Mouse (Mus musculus) heart, embryonic 13.5 days (tissue): ENCODE measurements at regions not wholly inside any gene's neighbourhood (a gene's known extent, or its start where the extent isn't known, plus 50 kb on each side); places are given as distances from the start of the nearest gene placed in this dataset.

Source experiments
- ATAC-seq: fragments of 200-750 bp; cut with Nextera tagmentation; 2 replicates; pipeline ENCODE4 v1.8.0; 2017; ENCODE audit warnings: moderate TSS enrichment; ENCODE audit not compliant: insufficient number of reproducible peaks, low FRiP score, low TSS enrichment; ENCODE audit errors: extremely low read depth
- H3K27ac ChIP-seq: fragments of 300-500 bp; sonication (generic); replicated peaks from 2 replicates; pipeline ENCODE4 v1.5.1; 2015; ENCODE audit warnings: moderate library complexity, mild to moderate bottlenecking, inconsistent platforms
- H3K27me3 ChIP-seq: fragments of 300-500 bp; sonication (generic); replicated peaks from 2 replicates; pipeline ENCODE4 v1.6.1; 2015; ENCODE audit warnings: mild to moderate bottlenecking, inconsistent platforms
- H3K36me3 ChIP-seq: fragments of 300-500 bp; sonication (generic); 2 replicates; pipeline ENCODE4 v1.6.1; 2015; ENCODE audit warnings: mild to moderate bottlenecking, inconsistent platforms
- H3K4me1 ChIP-seq: fragments of 300-500 bp; sonication (generic); 2 replicates; pipeline ENCODE4 v1.6.1; 2015; ENCODE audit warnings: inconsistent platforms
- H3K4me2 ChIP-seq: fragments of 300-500 bp; sonication (generic); 2 replicates; pipeline ENCODE4 v1.6.1; 2015; ENCODE audit warnings: inconsistent platforms, mild to moderate bottlenecking, moderate library complexity
- H3K4me3 ChIP-seq: fragments of 300-500 bp; sonication (generic); 2 replicates; pipeline ENCODE4 v1.5.1; 2015; ENCODE audit warnings: moderate library complexity, mild to moderate bottlenecking, inconsistent platforms
- H3K9ac ChIP-seq: fragments of 300-500 bp; sonication (generic); 2 replicates; pipeline ENCODE4 v1.6.1; 2015; ENCODE audit warnings: inconsistent platforms, mild to moderate bottlenecking, moderate library complexity
- H3K9me3 ChIP-seq: fragments of 300-500 bp; sonication (generic); 2 replicates; pipeline ENCODE4 v1.6.1; 2016; ENCODE audit warnings: inconsistent platforms
- whole genome bisulfite sequencing: fragments of 180-500 bp; shearing (Covaris S2); methylation state at CpG from one replicate; pipeline ENCODE4 v1.1.7; 2015; ENCODE audit warnings: mixed read lengths; 5-methylcytosine and 5-hydroxymethylcytosine counted together

DNA sequence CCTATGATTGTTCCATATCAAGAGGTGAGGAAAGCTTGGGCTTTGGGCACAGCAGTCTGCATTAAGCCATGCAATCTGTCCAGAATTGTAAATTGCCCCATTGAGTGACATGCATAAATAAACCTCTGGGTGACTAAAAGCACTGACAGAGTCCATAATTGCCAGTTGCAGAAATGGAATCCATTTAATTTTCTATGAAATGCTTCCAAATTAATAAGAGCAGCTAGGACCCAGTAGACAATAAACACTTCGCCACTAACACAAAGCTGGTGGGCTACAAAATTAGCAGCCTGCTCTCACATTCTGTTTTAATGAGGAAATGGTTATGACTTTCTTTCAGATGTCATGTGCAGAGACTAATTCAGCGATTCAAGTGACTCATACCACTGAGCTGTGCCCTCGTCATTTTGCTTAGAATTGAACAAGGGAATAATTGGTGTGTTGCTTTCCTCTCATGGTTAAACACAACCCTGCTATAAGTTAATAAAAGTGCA lies 407.6 kb upstream of the Ddi1 start:
- H3K4me2 ChIP-seq = no peak overlapping the region
- H3K27me3 ChIP-seq = no peaks in the 10 kb centered on the region
- no peak overlapping the region for H3K9ac ChIP-seq
- H3K4me3 ChIP-seq = no peak overlapping the region
- no peak for ATAC-seq
- no peaks in the 10 kb centered on the region for H3K36me3 ChIP-seq
- no peaks in the 10 kb centered on the region for H3K9me3 ChIP-seq
- no peaks in the 10 kb centered on the region for H3K4me1 ChIP-seq
- no peak overlapping the region for H3K27ac ChIP-seq
- WGBS = 64% methylated on average over 3 of the region's 3 CpGs

DNA sequence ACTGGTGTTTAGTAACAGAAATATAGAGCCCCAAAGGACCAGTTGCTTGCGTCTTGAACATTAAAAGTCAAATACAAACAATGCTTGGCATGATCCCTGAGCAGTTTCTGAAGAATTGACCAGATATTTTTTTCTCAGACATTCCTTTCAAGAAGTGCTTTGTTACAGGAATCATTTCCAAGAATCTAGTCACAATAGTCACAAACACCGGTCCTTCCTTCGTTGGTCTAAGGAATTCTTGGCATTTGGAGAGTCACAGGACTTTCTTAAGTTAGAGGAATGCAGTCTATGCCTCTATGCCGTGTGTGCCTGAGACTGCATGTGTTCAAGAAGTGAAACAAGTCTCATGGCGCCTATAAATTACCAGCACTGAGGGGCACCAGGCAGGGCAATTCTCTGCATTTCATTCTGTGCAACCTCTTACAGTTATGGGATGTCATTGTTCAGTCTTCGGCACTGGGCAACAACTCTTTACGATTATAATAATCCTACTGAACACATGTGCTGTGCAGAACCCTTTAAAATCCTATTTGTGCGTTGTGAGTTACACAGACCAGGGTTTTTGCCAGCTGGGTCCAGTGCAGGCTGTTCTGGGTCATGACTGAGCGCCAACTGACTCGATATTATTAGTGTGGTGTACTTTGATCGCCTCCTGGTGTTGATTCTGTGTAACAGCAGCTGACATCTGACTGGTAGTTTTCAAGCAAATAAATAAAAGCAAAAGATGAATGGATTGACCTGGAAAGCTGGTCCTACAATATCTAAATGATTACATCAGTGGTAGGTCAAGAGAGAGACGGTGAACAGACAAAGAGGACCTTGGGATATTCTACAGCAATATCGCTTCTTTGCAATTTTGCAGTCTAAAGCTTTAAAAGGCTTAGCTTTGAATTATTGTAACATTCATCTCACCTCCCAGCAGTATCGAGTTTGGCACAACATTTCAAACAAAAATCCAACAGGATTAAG lies 398.6 kb upstream of the Ddi1 start:
- WGBS = 34% methylated on average over 14 of the region's 14 CpGs
- Histone ChIP-seq H3K36me3 (no peaks in the 10 kb centered on the region), H3K4me1 (peaks cover 6% of the 10 kb centered on the region), H3K9me3 (no peaks in the 10 kb centered on the region), H3K27ac (no peak overlapping the region), H3K27me3 (no peaks in the 10 kb centered on the region), H3K9ac (no peak overlapping the region), H3K4me2 (peak overlapping the region; percentile 54), H3K4me3 (peak overlapping the region; percentile 20)
- no peak; the same call in 1 of the 2 replicates for ATAC-seq

GRCm38 (mm10) chr9:6665679-6666078 lies 396.0 kb upstream of the Ddi1 start:
- peaks cover 6% of the 10 kb centered on the region for H3K4me1 ChIP-seq
- no peak for ATAC-seq
- no peaks in the 10 kb centered on the region for H3K36me3 ChIP-seq
- no peak overlapping the region for H3K27ac ChIP-seq
- no peak overlapping the region for H3K4me3 ChIP-seq
- H3K27me3 ChIP-seq = no peaks in the 10 kb centered on the region
- H3K4me2 ChIP-seq = no peak overlapping the region
- no peak overlapping the region for H3K9ac ChIP-seq
- no peaks in the 10 kb centered on the region for H3K9me3 ChIP-seq
- WGBS = 61% methylated on average over 2 of the region's 2 CpGs

DNA sequence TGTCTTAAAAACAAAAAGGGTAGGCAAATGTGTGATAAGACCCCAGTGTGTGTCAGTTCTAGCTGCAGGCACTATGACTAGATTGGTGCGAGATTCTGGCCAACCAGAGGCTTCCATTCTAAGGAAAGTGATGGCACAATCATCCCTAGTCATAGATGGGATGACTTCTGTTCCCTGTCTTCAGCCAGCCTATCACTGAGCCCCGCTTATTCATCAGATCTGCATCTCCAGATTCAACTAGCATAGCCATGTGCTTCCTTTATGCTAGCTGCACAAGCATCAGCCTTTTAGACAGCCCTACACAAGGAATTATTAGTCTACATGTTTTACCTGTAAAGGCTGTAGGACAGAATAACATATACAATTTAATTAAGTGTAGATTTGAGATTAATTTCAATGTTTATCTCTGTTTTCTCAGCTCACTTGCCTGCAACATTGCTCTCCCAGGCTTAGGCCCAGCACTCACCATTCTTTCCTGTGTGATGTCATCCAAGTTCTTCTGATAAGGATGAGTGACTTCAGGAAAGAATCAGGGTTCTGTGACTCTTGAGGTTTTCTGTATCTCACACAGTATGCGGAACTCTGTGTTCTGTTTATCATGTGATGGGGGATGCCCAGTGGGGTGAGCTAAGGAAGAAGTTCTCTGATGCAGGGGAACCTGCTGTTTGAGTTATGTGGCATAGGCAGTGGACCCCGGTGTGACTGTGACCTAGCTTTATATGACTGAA lies 382.8 kb upstream of the Ddi1 start:
- no peak overlapping the region for H3K27ac ChIP-seq
- 48% methylated on average over 4 of the region's 4 CpGs for WGBS
- no peak; the same call in 1 of the 2 replicates for ATAC-seq

DNA sequence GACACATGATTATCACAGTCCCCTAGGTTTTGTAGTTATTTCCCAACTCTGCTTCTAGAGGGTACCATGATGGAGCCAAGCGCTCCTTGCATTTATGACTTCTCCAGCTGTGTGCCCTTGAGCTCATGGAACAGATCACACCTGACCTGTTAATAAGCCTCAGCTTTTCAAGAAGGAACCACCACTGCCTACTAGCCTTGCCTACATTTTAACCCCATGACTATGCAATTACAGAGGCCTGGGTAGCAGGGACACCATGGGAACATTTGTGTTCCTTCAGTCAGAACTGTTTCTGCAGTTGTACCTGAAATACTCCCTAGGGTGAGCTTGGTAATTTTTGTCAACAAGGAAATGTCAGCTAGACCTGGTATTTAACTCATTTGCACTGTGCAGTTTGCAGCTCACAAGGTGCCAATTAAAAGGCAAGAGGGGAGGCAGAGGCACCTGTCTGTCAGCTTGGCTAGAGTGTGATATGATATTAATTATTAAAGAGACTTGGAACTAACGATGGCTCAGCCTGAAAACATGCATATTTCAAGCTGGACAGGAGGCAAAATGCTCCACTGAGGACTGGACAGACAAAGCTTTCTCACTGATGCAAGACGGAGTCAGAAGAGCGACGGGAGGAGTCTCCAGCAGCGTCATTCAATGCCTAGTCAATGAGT lies 382.1 kb upstream of the Ddi1 start:
- H3K4me2 ChIP-seq = no peak overlapping the region
- H3K36me3 ChIP-seq = no peaks in the 10 kb centered on the region
- no peaks in the 10 kb centered on the region for H3K4me1 ChIP-seq
- H3K9me3 ChIP-seq = no peaks in the 10 kb centered on the region
- no peak overlapping the region for H3K27ac ChIP-seq
- no peak overlapping the region for H3K9ac ChIP-seq
- ATAC-seq = no peak
- no peaks in the 10 kb centered on the region for H3K27me3 ChIP-seq
- H3K4me3 ChIP-seq = no peak overlapping the region
- whole genome bisulfite sequencing = 82% methylated on average over 6 of the region's 6 CpGs

More for the DNA sequence above, 382.8 kb upstream of the Ddi1 start:
- Histone ChIP-seq H3K9ac (no peak overlapping the region), H3K4me3 (no peak overlapping the region), H3K9me3 (no peaks in the 10 kb centered on the region), H3K36me3 (no peaks in the 10 kb centered on the region), H3K27me3 (no peaks in the 10 kb centered on the region), H3K4me2 (no peak overlapping the region), H3K4me1 (no peaks in the 10 kb centered on the region)

DNA sequence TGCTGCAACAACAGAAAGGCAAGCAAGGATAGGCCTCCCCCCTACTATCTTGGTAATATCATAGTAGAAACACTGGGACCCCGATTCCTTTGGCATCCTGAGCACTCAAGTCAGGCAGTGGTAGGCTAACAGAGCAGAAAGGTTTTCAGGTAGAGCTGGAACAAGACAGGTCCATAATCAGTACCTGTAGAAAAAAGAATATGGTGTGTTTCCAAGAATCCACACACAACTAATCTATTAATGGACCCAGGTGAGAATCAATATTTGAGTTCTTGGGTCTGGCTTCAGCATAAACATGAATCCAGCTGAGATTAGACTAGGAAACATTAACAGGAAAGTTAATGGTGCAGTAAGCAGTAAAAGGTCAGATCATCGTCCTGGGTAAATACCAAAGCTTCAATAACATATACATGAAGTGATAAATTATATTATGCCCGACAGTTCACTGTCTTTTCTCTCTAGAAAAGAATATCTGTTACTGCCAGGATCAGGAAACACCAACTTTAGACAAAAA lies 376.2 kb upstream of the Ddi1 start:
- Histone ChIP-seq H3K36me3 (no peaks in the 10 kb centered on the region), H3K4me3 (no peak overlapping the region), H3K9me3 (no peaks in the 10 kb centered on the region), H3K27ac (no peak overlapping the region), H3K27me3 (no peaks in the 10 kb centered on the region), H3K4me2 (no peak overlapping the region), H3K9ac (no peak overlapping the region), H3K4me1 (peaks cover 7% of the 10 kb centered on the region; the same call in 1 of the 2 replicates)
- WGBS = 68% methylated on average over 3 of the region's 3 CpGs
- no peak for ATAC-seq

DNA sequence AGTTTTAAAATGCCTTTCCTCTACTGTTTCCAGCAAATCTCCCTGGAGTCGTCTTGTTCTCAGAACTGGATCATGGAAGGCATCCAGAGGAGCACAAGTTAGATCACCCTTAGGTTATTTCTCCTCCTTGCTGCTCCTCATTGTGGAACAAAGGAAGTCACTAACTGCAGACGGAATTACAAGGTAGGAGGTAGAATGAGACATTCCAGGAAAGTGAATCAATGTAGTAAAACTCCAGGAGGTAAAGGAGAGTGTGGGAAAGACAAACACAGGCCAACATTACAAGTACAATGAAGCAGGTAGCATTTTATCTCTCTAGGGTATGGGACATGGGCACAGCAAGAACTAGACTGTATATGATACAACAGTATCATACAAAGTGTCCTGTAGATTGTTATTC lies 375.7 kb upstream of the Ddi1 start:
- H3K36me3 ChIP-seq = no peaks in the 10 kb centered on the region
- no peak overlapping the region for H3K4me2 ChIP-seq
- no peak for ATAC-seq
- H3K4me1 ChIP-seq = peaks cover 7% of the 10 kb centered on the region; the same call in 1 of the 2 replicates
- WGBS = 70% methylated on average over 2 of the region's 2 CpGs
- no peak overlapping the region for H3K4me3 ChIP-seq
- H3K9me3 ChIP-seq = no peaks in the 10 kb centered on the region
- no peak overlapping the region for H3K27ac ChIP-seq
- no peak overlapping the region for H3K9ac ChIP-seq
- H3K27me3 ChIP-seq = no peaks in the 10 kb centered on the region

DNA sequence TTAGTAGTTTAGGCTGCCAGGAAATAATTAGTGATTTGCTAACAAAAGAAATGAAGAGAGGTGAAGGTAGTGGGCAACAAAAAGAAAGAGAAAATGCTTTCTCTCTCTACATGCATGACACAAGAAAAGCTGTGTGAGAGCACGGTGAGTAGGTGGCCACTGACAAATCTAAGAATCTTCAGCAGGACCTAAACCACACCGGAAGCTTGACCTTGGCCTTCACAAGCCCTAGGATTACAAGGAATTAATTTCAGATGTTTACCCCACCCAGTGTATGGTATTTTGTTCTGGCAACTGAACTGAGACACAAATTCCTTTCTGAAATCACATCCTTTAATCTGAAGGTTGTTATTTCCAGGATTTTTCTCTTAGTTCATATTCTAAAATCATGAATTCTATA lies 347.5 kb upstream of the Ddi1 start:
- Histone ChIP-seq H3K9ac (no peak overlapping the region), H3K27ac (no peak overlapping the region), H3K4me2 (no peak overlapping the region), H3K4me1 (no peaks in the 10 kb centered on the region), H3K4me3 (no peak overlapping the region), H3K36me3 (no peaks in the 10 kb centered on the region), H3K9me3 (no peaks in the 10 kb centered on the region), H3K27me3 (no peaks in the 10 kb centered on the region)
- ATAC-seq = no peak
- WGBS = 76% methylated on average over 2 of the region's 2 CpGs

DNA sequence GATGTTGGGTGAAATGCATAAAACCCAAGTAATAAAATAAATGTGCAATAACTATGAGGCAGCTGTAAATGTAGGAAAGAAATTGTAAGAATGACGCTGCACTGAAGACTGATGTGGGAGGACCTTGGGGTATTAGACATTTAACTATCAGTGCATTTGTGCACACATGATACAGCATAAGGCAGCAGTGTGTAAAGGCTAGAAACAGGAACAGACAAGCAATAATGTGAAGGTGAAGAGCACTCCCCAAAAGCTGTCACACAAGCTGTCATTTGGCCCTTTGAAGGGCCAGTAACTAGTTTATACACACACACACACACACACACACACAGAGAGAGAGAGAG lies 339.6 kb upstream of the Ddi1 start:
- ATAC-seq = no peak
- no peaks in the 10 kb centered on the region for H3K4me1 ChIP-seq
- no peaks in the 10 kb centered on the region for H3K36me3 ChIP-seq
- H3K27me3 ChIP-seq = no peaks in the 10 kb centered on the region
- H3K9ac ChIP-seq = no peak overlapping the region
- no peak overlapping the region for H3K4me3 ChIP-seq
- WGBS = 76% methylated on average over 1 of the region's 1 CpGs
- no peak overlapping the region for H3K27ac ChIP-seq
- no peak overlapping the region for H3K4me2 ChIP-seq
- H3K9me3 ChIP-seq = no peaks in the 10 kb centered on the region

GRCm38 (mm10) chr9:6608428-6609283 lies 339.0 kb upstream of the Ddi1 start:
- Histone ChIP-seq H3K9me3 (no peaks in the 10 kb centered on the region), H3K9ac (no peak overlapping the region), H3K4me1 (no peaks in the 10 kb centered on the region), H3K27me3 (no peaks in the 10 kb centered on the region), H3K4me2 (no peak overlapping the region), H3K4me3 (no peak overlapping the region), H3K36me3 (no peaks in the 10 kb centered on the region), H3K27ac (no peak overlapping the region)
- ATAC-seq = no peak
- WGBS = 67% methylated on average over 5 of the region's 5 CpGs
